Mouse (Mus musculus): ENCODE results near the gene Amz2. TPM values are rescaled to one million over a fixed set of nuclear protein-coding genes. Genes with fewer than 3 reads are reported as not detected.
"Not testable (repeated sequence)": the region's sequence is repeated elsewhere in the genome, so short reads cannot be mapped to it uniquely, and the experiment has no call there.

Gene Amz2
- polyA plus RNA-seq, 1 experiment, result 75.3 TPM

GRCm38 (mm10) chr11:109480440-109480839 lies 54.7 kb downstream of the Amz2 start:
- no peak overlapping the region for H3K27ac ChIP-seq (ENCODE audit: control insufficient read depth, insufficient read depth, low read length)
- no peak for TF ChIP-seq CTCF (IDR thresholded peaks at IDR 0.05; ENCODE audit: borderline replicate concordance, control insufficient read depth, extremely low read depth, insufficient read depth, low read length, poor library complexity)
- DNase-seq, result no peak

GRCm38 (mm10) chr11:109485398-109486045 lies 59.8 kb downstream of the Amz2 start:
- TF ChIP-seq CTCF (IDR thresholded peaks at IDR 0.05; ENCODE audit: borderline replicate concordance, control insufficient read depth, extremely low read depth, insufficient read depth, low read length, poor library complexity), result no peak
- no peak for TF ChIP-seq POLR2A (IDR thresholded peaks at IDR 0.05; ENCODE audit: control insufficient read depth, extremely low read depth, insufficient read depth, low read length, poor library complexity)
- Histone ChIP-seq H3K36me3 (ENCODE audit: control insufficient read depth, insufficient read depth, low read length) (no peaks in the 10 kb centered on the region), H3K4me1 (replicated peaks; ENCODE audit: control insufficient read depth, insufficient read depth, low read length) (no peaks in the 10 kb centered on the region), H3K27me3 (ENCODE audit: control insufficient read depth, insufficient read depth, low read length) (no peaks in the 10 kb centered on the region), H3K27ac (ENCODE audit: control insufficient read depth, insufficient read depth, low read length) (no peak overlapping the region), H3K4me3 (ENCODE audit: control insufficient read depth, insufficient read depth, low read length) (no peak overlapping the region)
- DNase-seq, result no peak
- 92% methylated on average over 15 of the region's 15 CpGs for WGBS

More at GRCm38 (mm10) chr11:109480440-109480839, 54.7 kb downstream of the Amz2 start:
- peaks cover 8% of the 10 kb centered on the region for H3K4me1 ChIP-seq (replicated peaks; ENCODE audit: control insufficient read depth, insufficient read depth, low read length)
- H3K27me3 ChIP-seq (ENCODE audit: control insufficient read depth, insufficient read depth, low read length), result no peaks in the 10 kb centered on the region
- H3K36me3 ChIP-seq (ENCODE audit: control insufficient read depth, insufficient read depth, low read length), result no peaks in the 10 kb centered on the region
- 38% methylated on average over 8 of the region's 8 CpGs for WGBS
- H3K4me3 ChIP-seq (ENCODE audit: control insufficient read depth, insufficient read depth, low read length), result no peak overlapping the region

GRCm38 (mm10) chr11:109487111-109487510 lies 61.4 kb downstream of the Amz2 start:
- Histone ChIP-seq H3K4me1 (replicated peaks; ENCODE audit: control insufficient read depth, insufficient read depth, low read length) (0 out of 2 replicates have a peak, but pooled peaks cover 2% of the 10 kb centered on the region), H3K36me3 (ENCODE audit: control insufficient read depth, insufficient read depth, low read length) (no peaks in the 10 kb centered on the region), H3K27me3 (ENCODE audit: control insufficient read depth, insufficient read depth, low read length) (no peaks in the 10 kb centered on the region), H3K4me3 (ENCODE audit: control insufficient read depth, insufficient read depth, low read length) (no peak overlapping the region), H3K27ac (ENCODE audit: control insufficient read depth, insufficient read depth, low read length) (no peak overlapping the region)
- TF ChIP-seq POLR2A (IDR thresholded peaks at IDR 0.05; ENCODE audit: control insufficient read depth, extremely low read depth, insufficient read depth, low read length, poor library complexity) (no peak), CTCF (IDR thresholded peaks at IDR 0.05; ENCODE audit: borderline replicate concordance, control insufficient read depth, extremely low read depth, insufficient read depth, low read length, poor library complexity) (no peak)
- DNase-seq, result no peak
- 93% methylated on average over 1 of the region's 1 CpGs for WGBS

GRCm38 (mm10) chr11:109487991-109488684 lies 62.4 kb downstream of the Amz2 start:
- TF ChIP-seq POLR2A (IDR thresholded peaks at IDR 0.05; ENCODE audit: control insufficient read depth, extremely low read depth, insufficient read depth, low read length, poor library complexity) (no peak), CTCF (IDR thresholded peaks at IDR 0.05; ENCODE audit: borderline replicate concordance, control insufficient read depth, extremely low read depth, insufficient read depth, low read length, poor library complexity) (no peak)
- H3K27me3 ChIP-seq (ENCODE audit: control insufficient read depth, insufficient read depth, low read length), result no peaks in the 10 kb centered on the region
- H3K4me1 ChIP-seq (replicated peaks; ENCODE audit: control insufficient read depth, insufficient read depth, low read length), result 0 out of 2 replicates have a peak, but pooled peaks cover 2% of the 10 kb centered on the region
- DNase-seq, result no peak
- no peak overlapping the region for H3K27ac ChIP-seq (ENCODE audit: control insufficient read depth, insufficient read depth, low read length)
- no peaks in the 10 kb centered on the region for H3K36me3 ChIP-seq (ENCODE audit: control insufficient read depth, insufficient read depth, low read length)
- H3K4me3 ChIP-seq (ENCODE audit: control insufficient read depth, insufficient read depth, low read length), result no peak overlapping the region
- WGBS, result 65% methylated on average over 10 of the region's 10 CpGs

GRCm38 (mm10) chr11:109489763-109490162 lies 64.0 kb downstream of the Amz2 start:
- no peak for DNase-seq
- Histone ChIP-seq H3K27ac (ENCODE audit: control insufficient read depth, insufficient read depth, low read length) (no peak overlapping the region), H3K36me3 (ENCODE audit: control insufficient read depth, insufficient read depth, low read length) (no peaks in the 10 kb centered on the region), H3K4me3 (ENCODE audit: control insufficient read depth, insufficient read depth, low read length) (no peak overlapping the region), H3K4me1 (replicated peaks; ENCODE audit: control insufficient read depth, insufficient read depth, low read length) (peaks cover 4% of the 10 kb centered on the region), H3K27me3 (ENCODE audit: control insufficient read depth, insufficient read depth, low read length) (no peaks in the 10 kb centered on the region)
- 60% methylated on average over 2 of the region's 2 CpGs for WGBS
- no peak for TF ChIP-seq CTCF (IDR thresholded peaks at IDR 0.05; ENCODE audit: borderline replicate concordance, control insufficient read depth, extremely low read depth, insufficient read depth, low read length, poor library complexity)
- TF ChIP-seq POLR2A (IDR thresholded peaks at IDR 0.05; ENCODE audit: control insufficient read depth, extremely low read depth, insufficient read depth, low read length, poor library complexity), result no peak

- Histone ChIP-seq H3K4me3 (ENCODE audit: control insufficient read depth, insufficient read depth, low read length) (no peak overlapping the region), H3K27me3 (ENCODE audit: control insufficient read depth, insufficient read depth, low read length) (no peaks in the 10 kb centered on the region), H3K27ac (ENCODE audit: control insufficient read depth, insufficient read depth, low read length) (no peak overlapping the region), H3K36me3 (ENCODE audit: control insufficient read depth, insufficient read depth, low read length) (no peaks in the 10 kb centered on the region), H3K4me1 (replicated peaks; ENCODE audit: control insufficient read depth, insufficient read depth, low read length) (peaks cover 25% of the 10 kb centered on the region)
- DNase-seq, result no peak
- no peak for TF ChIP-seq POLR2A (IDR thresholded peaks at IDR 0.05; ENCODE audit: control insufficient read depth, extremely low read depth, insufficient read depth, low read length, poor library complexity)
- TF ChIP-seq CTCF (IDR thresholded peaks at IDR 0.05; ENCODE audit: borderline replicate concordance, control insufficient read depth, extremely low read depth, insufficient read depth, low read length, poor library complexity), result no peak
- 87% methylated on average over 4 of the region's 4 CpGs for WGBS
Measured at GRCm38 (mm10) chr11:109491844-109492243, 66.1 kb downstream of the Amz2 start.

- 89% methylated on average over 8 of the region's 8 CpGs for WGBS
Measured at GRCm38 (mm10) chr11:109492847-109493464, 67.2 kb downstream of the Amz2 start.

More at GRCm38 (mm10) chr11:109492847-109493464, 67.2 kb downstream of the Amz2 start:
- peaks cover 31% of the 10 kb centered on the region for H3K4me1 ChIP-seq (replicated peaks; ENCODE audit: control insufficient read depth, insufficient read depth, low read length)
- not testable (repeated sequence) for H3K4me3 ChIP-seq (ENCODE audit: control insufficient read depth, insufficient read depth, low read length); DNase-seq; H3K27ac ChIP-seq (ENCODE audit: control insufficient read depth, insufficient read depth, low read length); H3K27me3 ChIP-seq (ENCODE audit: control insufficient read depth, insufficient read depth, low read length); H3K36me3 ChIP-seq (ENCODE audit: control insufficient read depth, insufficient read depth, low read length)

Data from thymus, adult 2 months (tissue).